Mouse (Mus musculus): Measurements from ENCODE around the gene Mical3.

GRCm38 (mm10) chr6:121099228-121099608, 31.6 kb downstream of the Mical3 start:
- no peak for TF ChIP-seq GATA1 (IDR thresholded peaks at IDR 0.05; ENCODE audit: borderline replicate concordance, low read length)
- no peak for TF ChIP-seq FLI1 (IDR thresholded peaks at IDR 0.05; ENCODE audit: low read length)
